Mouse (Mus musculus): ENCODE measurements around the gene Olfr70.

Olfr70 gene

DNA sequence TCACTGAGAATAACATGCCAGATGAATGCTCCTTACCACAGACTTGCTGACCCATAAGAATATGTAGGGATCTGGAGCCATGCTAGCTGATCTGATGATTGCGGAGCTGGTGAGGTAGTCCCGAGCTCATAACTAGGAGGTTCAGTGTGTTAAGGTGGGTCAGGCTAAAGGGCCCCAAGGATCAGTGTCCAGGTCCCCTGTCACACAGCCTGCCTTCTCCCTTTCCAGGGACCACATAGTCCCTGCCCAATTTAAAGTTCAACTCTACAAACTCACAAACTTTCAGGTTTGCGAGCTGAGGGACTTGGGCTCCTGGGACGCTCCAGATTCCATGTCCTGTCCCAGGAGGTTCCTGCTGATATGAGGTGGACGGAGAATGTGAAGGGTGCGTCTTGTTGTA is at the start of gene Olfr70:
TSS of gene Olfr70 (minus strand) at position 101 of the 400 bp plus-strand sequence.
- no peak for DNase-seq (ENCODE audit: low spot score)

DNA sequence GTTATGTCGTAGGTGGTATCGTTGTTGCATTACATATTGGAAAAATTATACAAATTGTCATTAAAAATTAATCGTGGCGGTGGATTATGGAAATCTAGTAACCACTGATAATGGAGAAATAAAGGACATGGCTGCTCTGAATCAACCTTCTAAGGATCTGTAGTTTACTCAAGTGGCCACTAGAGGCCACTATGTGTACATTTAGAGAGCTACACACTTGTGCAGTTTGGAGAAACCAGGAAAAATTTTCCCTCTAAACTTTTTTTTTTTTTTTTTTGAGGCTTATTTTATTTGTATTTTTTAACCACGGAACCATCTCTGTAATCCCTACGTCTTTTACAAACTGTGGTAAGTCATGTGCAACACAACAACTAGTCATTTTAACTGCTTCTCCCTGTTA is 44.6 kb upstream of the Olfr70 start:
- DNase-seq (ENCODE audit: low spot score): no peak

GRCm38 (mm10) chr4:43743099-43743498 is 42.5 kb upstream of the Olfr70 start:
- no peak for DNase-seq (ENCODE audit: low spot score)

GRCm38 (mm10) chr4:43742637-43743036 is 42.0 kb upstream of the Olfr70 start:
- no peak for DNase-seq (ENCODE audit: low spot score)

DNA sequence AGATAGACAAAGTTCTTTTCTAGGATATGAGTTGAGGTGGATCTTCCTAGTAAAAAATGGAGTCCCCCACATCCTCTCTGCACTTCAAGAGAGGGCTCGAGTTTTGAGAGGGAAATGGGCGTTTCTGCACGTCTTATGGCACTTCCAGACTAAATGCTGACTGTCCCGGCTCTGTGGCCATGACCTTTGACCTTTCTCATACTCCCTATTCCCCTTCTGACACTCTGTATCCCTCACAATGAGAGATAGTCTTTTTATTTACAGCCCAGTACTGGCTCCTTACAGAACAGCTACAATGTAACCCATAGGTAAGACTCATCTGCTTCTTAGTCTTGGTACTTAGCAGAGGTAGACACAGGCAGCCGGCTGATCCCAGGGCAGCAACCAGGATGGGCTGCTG is 40.9 kb upstream of the Olfr70 start:
- no peak for DNase-seq (ENCODE audit: low spot score)

- no peak for DNase-seq (ENCODE audit: low spot score)
These were observed 38.5 kb upstream of the Olfr70 start for GRCm38 (mm10) chr4:43738989-43739674.

DNA sequence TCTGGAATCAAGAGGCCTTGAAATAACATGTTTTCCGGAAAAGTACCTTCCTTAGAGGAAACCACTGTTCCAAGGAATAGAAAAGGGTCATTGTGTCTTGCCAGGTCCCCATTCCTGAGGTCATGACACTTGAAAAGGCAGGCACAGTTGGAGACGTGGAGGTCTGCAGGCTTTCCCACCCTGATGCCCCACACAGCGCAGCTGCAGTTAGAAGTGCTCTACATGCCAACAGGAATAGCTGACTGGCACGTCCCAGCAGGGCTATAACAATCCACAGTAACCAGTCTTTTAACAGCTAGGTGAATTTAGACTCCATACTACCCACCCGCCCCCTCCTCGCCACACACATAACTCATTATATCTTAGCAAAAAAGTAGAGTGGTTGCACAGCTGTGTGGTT is 36.5 kb upstream of the Olfr70 start:
- no peak for DNase-seq (ENCODE audit: low spot score)

GRCm38 (mm10) chr4:43733186-43733585 is 32.6 kb upstream of the Olfr70 start:
- no peak for DNase-seq (ENCODE audit: low spot score)

DNA sequence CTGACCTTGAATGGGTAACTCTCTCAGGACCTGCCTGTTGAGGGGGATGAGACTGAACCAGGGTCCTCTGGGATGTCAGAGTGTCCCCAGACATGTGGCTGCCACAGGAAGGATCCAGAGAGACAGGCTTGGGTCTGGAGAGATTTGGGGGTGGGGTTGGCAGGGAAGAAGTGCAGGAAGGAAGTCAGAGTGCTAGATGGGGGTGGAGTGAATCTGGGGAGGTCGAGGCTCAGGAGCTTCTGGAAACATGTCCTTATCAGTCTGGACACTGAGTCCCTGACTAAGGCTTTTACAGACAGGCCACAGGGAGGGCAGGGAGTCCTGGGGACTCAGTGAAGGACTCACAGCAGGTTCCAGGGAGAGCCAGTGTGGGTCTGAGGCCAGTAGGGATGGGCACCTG is 31.6 kb upstream of the Olfr70 start:
- no peak for DNase-seq (ENCODE audit: low spot score)

- DNase-seq (ENCODE audit: low spot score): no peak
These were observed 30.2 kb upstream of the Olfr70 start for GRCm38 (mm10) chr4:43730750-43731297.

- no peak for DNase-seq (ENCODE audit: low spot score)
These were observed 29.4 kb upstream of the Olfr70 start, which contains the start of gene Spaar for GRCm38 (mm10) chr4:43729794-43730550. Spaar (plus strand) TSS chr4:43730034.

- DNase-seq (ENCODE audit: low spot score): no peak
These were observed 28.5 kb upstream of the Olfr70 start for GRCm38 (mm10) chr4:43729126-43729525.

DNA sequence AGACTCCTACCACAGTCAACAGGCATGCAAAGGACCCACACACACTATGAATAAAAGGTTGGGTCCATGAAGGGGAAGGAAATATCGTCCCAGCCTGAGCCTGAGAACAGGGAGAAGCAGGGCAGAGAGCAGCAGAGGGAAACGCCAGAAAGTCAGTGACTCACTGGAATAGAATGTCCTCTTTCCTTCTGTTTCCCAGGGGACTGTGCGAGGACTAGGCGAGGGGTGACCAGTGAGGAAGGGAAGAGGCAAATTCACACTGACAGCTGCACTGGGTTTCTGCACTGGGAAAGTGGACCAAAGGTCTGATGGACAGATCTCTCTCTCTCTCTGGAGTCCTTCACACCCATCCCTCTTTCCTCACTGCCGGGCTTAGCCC is 28.0 kb upstream of the Olfr70 start:
- no peak for DNase-seq (ENCODE audit: low spot score)

GRCm38 (mm10) chr4:43727718-43728575 is 27.3 kb upstream of the Olfr70 start:
- no peak for DNase-seq (ENCODE audit: low spot score)

DNA sequence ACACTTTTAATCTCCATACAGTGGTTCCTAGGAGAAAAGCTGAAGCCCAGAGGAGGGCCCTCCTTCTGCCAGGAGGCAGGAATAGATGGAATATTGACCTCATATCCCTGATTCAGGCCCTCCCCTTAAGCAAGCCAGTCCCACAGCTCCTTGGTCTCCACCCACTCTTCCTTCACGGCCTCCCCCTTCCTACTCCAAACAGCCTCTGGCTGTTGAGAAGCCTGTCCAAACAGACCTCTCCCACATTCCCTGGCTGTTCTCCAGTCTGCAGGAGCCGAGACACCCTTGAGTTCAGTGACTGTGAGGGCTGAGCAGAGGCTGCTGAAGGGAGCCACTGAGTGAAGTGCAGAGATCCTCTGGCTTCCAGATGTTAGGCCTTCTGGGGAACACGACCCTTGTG is 26.4 kb upstream of the Olfr70 start, which contains the start of gene Hrct1:
TSS of gene Hrct1 (plus strand) at position 194 of the 400 bp plus-strand sequence.
- DNase-seq (ENCODE audit: low spot score): no peak

DNA sequence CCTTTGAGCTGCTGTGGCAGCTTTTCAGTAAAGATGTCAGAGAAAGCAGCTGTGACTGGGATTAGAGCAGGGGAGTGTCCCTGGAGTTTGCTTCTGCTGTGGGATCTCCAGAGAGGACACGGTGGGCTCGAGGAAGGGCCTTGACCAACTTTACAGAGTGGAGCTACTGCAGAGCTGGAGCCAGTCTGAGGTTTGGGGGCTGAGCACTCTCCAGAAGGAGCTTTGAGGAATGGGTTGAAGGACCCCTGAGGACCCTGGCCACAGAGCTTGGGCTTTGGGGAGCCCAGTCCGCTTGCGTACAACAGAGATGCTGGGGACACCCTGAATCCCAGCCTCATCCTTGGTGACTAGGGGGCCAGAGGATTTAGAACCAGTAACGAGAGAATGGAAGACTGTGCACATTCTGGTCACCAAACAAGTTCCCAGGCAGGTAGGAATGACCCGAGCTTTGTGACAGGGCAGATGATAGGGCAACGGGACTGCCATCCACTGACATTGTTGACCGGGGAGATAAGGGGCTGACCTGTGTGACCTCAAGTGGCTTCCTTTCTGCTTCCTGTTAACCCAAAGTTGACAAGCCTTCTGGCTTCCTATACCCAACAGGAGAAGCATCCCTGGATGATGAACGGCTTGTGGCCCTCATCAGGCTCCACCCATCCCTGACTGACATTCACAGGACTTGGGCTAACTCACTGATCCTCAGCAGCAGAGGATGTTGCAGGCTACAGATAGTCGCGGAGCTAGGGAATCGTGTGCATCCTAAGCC is 25.8 kb upstream of the Olfr70 start:
- no peak for DNase-seq (ENCODE audit: low spot score)

DNA sequence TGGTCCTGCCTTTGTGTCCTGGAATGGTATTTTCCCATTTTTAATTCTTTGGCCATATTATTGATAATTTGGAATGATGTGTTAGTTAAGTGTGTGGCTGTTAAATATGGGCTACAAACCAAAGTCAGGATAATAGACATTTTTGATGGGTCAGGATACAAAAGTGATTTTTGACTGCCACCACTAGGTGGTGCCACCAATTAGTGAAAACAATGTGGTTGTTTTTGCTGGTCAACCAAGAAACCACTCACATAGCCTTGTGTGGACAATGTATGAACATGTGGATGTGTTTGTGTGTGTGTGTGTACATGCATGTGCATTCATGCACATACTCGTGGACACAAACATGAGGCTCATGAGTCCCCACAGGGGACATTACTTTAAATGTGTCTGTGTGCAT is 24.2 kb upstream of the Olfr70 start:
- no peak for DNase-seq (ENCODE audit: low spot score)

GRCm38 (mm10) chr4:43722191-43722590 is 21.6 kb upstream of the Olfr70 start:
- no peak for DNase-seq (ENCODE audit: low spot score)

DNA sequence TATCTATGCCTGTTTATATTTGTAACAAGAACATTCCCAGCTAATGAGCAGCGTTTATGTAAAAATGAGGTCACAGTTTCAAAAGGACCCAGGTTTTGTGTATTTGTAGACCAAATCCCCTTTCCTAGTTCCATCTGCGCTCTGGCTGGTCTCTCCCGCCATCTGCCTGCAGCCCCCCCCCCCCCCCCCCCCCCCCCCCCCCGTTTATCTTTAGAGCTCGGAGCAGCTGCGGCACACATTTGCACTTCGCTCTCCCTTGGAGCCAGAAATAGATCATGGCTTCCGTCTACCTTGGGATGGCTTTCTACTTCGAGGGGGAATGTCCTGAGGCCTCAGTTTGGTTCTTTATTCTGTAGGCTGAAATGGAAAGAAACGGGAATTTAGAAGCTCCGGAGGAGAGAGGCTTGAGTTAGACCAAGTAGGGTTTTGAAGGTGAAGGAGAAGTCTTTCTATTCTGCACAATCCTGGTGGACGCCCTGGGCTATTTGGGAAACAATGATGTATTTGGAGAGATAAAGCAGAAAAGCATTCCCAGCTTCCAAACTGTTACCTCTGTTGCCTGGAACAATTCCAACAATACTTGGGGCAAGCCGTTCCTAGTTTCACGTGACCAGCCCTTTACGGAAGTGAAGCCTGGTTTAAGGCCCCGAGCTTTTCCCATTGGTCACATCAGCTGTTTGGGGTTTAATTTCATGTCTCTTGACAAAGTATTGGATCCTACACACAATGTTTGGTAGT is 20.1 kb upstream of the Olfr70 start:
- DNase-seq (ENCODE audit: low spot score): no peak

GRCm38 (mm10) chr4:43713652-43714219 is 13.1 kb upstream of the Olfr70 start:
- DNase-seq (ENCODE audit: low spot score): no peak
